Mouse (Mus musculus) spleen, adult 2 months (tissue): ENCODE data around the gene Tnrc18. TPM values are rescaled to one million over a fixed set of nuclear protein-coding genes. Genes with fewer than 3 reads are reported as not detected.

Experiments used
- DNase-seq, 2 experiments: peaks; one replicate each; pipeline versions ENCODE4 v3.0.0 to v3.0.0-alpha.2; 2012 to 2021; ENCODE audit warnings: low spot score in 2 of 2, low read depth in 1 of 2
- H3K27ac ChIP-seq: fragments of 200-500 bp; 2 replicates; pipeline ENCODE4 v1.5.1; 2012; ENCODE audit warnings: low read length, inconsistent platforms; ENCODE audit not compliant: insufficient read depth
- H3K27me3 ChIP-seq: fragments of 200-500 bp; 2 replicates; pipeline ENCODE4 v1.6.1; 2012; ENCODE audit warnings: mild to moderate bottlenecking, moderate library complexity, low read length, inconsistent platforms; ENCODE audit not compliant: control insufficient read depth, insufficient read depth
- H3K36me3 ChIP-seq: fragments of 200-500 bp; 2 replicates; pipeline ENCODE4 v1.6.1; 2012; ENCODE audit warnings: mild to moderate bottlenecking, low read length, inconsistent platforms; ENCODE audit not compliant: control insufficient read depth, insufficient read depth
- H3K4me1 ChIP-seq: fragments of 200-500 bp; 2 replicates; pipeline ENCODE4 v1.6.1; 2011; ENCODE audit warnings: inconsistent platforms; ENCODE audit not compliant: control insufficient read depth, insufficient read depth, insufficient read length
- H3K4me3 ChIP-seq: fragments of 200-500 bp; 2 replicates; pipeline ENCODE4 v1.5.1; 2011; ENCODE audit warnings: mild to moderate bottlenecking, inconsistent platforms; ENCODE audit not compliant: insufficient read depth, insufficient read length; ENCODE audit errors: extremely low read depth
- CTCF ChIP-seq: fragments of 200-500 bp; IDR thresholded peaks from 2 replicates; pipeline ENCODE4 v1.5.1; 2011; ENCODE audit warnings: mild to moderate bottlenecking, inconsistent platforms; ENCODE audit not compliant: insufficient read depth, insufficient read length, insufficient replicate concordance; ENCODE audit errors: extremely low read depth
- POLR2A ChIP-seq: fragments of 200-500 bp; IDR thresholded peaks from 2 replicates; pipeline ENCODE4 v1.6.1; 2011; ENCODE audit warnings: low read depth, low read length, inconsistent platforms
- WGBS: fragments of 180-500 bp; shearing (Covaris S2); methylation state at CpG from one replicate; pipeline ENCODE4 v1.1.7; 2018; 5-methylcytosine and 5-hydroxymethylcytosine counted together
- polyA plus RNA-seq: library from polyadenylated mRNA; depleted of rRNA; stranded (reverse); fragments of >200 nt; gene quantifications from 2 replicates; pipeline ENCODE4 v1.2.3, GENCODE M21; 2012

Tnrc18 gene
- polyA plus RNA-seq, 1 experiment: 37.3 TPM

DNA sequence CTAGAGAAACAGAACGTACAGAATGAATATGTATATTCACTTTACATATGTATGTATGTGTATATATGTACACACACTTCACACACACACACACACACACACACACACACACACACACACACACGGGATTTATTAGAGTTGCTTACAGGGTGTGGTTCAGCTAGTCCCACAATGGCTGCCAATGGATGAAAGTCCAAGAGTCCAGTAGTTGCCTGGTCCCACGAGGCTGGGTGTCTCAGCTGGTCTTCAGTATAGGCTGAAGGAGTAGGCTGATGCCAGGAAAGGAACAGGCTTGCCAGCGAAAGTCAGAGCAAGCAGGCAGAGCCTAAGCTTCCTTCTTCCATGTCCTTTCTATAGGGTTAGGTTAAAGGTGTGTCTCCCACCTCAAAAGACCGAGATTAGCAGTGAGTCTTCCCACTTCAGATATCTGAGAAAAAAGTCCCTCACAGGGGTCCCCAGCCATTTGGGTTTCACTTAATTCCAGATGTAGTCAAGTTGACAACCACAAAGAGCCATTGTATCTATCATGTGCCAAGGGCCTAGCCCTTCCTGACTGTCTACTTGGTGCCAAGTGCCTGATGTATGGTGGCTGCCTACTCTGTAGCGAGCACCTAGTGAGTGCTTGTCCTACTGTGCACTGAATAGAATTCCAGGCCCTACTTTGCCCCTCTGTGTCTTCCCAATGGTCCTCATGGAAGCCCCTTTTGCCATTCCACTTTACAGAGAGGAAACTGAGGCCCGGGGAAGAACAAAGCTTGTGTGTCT lies 33.6 kb upstream of the Tnrc18 start:
- Histone ChIP-seq H3K36me3 (no peaks in the 10 kb centered on the region), H3K4me3 (no peak overlapping the region), H3K27ac (no peak overlapping the region), H3K27me3 (no peaks in the 10 kb centered on the region), H3K4me1 (no peaks in the 10 kb centered on the region)
- 77% methylated on average over 7 of the region's 7 CpGs for WGBS
- no peak for DNase-seq
- TF ChIP-seq POLR2A: no peak
- TF ChIP-seq CTCF: no peak

DNA sequence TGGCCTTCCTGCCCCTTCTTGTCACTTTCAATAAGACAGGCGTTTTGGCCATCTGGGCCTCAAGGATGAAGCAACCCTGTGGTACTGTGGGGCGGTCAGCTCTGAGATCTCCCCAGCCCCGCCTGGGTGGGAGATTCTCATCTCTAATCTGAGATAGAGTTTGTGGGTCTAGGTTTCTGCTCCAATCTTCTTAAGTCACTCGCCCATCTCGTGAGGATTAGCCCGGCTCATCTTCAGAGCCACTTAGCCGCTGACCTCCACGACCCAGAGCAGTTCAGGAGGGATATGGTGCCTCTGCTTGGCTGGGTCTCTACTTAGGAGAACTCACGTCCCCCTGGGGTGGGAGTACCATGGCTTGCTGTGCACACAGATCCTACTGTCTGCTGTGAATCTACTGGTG lies 33.0 kb upstream of the Tnrc18 start:
- no peak for DNase-seq
- WGBS: 89% methylated on average over 9 of the region's 9 CpGs

DNA sequence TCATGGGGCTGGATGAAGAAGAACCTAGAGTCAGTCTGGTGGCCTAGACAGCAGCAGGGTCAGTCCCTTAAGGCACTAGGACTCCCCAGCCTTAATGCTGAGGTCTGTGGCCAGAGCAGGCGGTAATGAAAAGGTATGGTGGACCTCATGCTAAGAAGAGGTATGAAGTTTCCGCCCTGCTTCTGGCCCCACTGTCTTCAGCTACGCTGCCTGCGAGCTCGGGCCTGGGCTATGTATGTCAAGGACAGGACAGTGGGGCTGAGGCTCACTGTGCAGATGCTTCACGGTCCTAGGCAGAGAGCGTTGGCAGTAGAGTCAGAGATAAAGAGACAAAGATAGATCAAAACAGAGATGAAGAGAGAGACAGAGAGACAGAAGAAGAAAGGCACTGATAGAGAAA lies 31.4 kb upstream of the Tnrc18 start:
- Histone ChIP-seq H3K4me1 (no peaks in the 10 kb centered on the region), H3K36me3 (no peaks in the 10 kb centered on the region), H3K4me3 (no peak overlapping the region), H3K27me3 (no peaks in the 10 kb centered on the region), H3K27ac (no peak overlapping the region)
- DNase-seq: no peak
- 91% methylated on average over 7 of the region's 7 CpGs for WGBS
- TF ChIP-seq CTCF (no peak), POLR2A (no peak)

More for the DNA sequence above, 33.0 kb upstream of the Tnrc18 start:
- Histone ChIP-seq H3K4me1 (no peaks in the 10 kb centered on the region), H3K4me3 (no peak overlapping the region), H3K36me3 (no peaks in the 10 kb centered on the region), H3K27me3 (no peaks in the 10 kb centered on the region), H3K27ac (no peak overlapping the region)
- TF ChIP-seq POLR2A: no peak

DNA sequence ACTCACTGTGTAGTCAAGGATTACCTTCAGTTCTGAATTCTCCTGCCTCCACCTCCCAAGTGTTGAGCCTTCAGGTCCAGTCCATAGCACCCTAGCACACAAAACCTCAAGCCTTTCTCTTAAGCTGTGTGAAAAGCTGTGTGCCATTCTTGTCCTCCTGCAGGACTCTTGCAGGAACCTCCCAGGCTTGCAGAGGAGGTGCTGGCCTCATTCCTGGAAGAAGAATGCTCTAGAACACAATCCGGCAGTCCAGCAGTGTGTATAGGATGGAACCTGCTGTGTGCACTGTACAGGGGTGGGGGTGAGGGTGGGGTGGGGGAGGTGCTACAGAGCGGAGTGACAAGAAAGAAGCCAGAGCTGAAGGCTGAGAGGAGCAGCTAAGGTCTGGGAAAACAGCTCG lies 30.7 kb upstream of the Tnrc18 start:
- no peaks in the 10 kb centered on the region for H3K27me3 ChIP-seq
- TF ChIP-seq POLR2A: no peak
- no peak for TF ChIP-seq CTCF
- DNase-seq: no peak
- H3K36me3 ChIP-seq: no peaks in the 10 kb centered on the region
- no peaks in the 10 kb centered on the region for H3K4me1 ChIP-seq
- H3K27ac ChIP-seq: no peak overlapping the region
- H3K4me3 ChIP-seq: no peak overlapping the region
- WGBS: 79% methylated on average over 3 of the region's 3 CpGs

DNA sequence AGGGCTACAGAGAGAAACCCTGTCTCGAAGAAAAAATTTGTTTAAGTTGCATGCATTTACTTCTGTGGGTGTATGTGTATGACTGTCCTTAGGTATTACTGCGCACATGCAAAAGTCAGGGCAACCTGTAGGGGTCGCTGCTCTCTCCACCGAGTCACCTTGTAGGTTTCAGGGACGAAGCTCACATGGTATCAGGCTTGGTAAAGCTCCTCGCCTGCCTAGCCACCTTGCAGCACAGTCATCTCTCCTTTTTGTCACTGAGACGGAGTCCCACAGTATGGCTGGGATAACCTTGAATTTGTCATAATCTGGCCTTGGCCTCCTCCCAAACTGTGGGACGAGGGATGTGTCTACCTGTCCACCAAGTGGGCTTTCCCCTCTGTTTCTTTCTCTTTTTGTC lies 27.0 kb upstream of the Tnrc18 start:
- no peak for DNase-seq
- WGBS: 58% methylated on average over 8 of the region's 8 CpGs

DNA sequence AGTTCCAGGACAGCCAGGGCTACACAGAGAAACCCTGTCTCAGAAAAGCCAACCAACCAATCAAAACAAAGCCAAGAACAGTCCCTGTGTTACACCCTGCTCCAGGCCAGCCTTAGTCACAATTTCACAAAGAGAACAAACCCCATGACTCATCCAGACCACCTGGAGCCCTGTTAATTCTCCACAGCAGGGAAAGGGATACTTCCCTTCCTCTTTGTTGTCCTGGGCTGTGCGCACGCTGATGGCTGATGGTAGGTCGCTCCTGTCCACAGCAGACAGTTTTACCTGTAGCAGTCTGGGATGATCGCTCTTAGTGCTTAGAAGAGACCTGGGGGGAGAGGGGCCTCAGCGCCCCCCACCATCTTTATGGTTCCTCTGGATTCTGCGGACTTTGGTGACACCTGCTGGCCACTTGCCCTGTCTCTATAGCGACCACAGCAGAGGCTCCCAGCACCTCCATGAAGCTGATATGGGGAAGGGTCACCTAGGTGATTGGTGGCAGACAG lies 24.7 kb upstream of the Tnrc18 start:
- DNase-seq: no peak
- no peaks in the 10 kb centered on the region for H3K4me1 ChIP-seq
- TF ChIP-seq POLR2A (no peak), CTCF (peak; percentile 50; the same call in 1 of the 2 replicates)
- H3K27me3 ChIP-seq: no peaks in the 10 kb centered on the region
- 61% methylated on average over 7 of the region's 7 CpGs for WGBS
- H3K36me3 ChIP-seq: no peaks in the 10 kb centered on the region
- no peak overlapping the region for H3K4me3 ChIP-seq
- no peak overlapping the region for H3K27ac ChIP-seq

More for the DNA sequence above, 27.0 kb upstream of the Tnrc18 start:
- H3K27ac ChIP-seq: no peak overlapping the region
- H3K4me1 ChIP-seq: no peaks in the 10 kb centered on the region
- H3K36me3 ChIP-seq: no peaks in the 10 kb centered on the region
- H3K4me3 ChIP-seq: no peak overlapping the region
- no peaks in the 10 kb centered on the region for H3K27me3 ChIP-seq
- TF ChIP-seq CTCF: no peak
- TF ChIP-seq POLR2A: no peak
